Mouse (Mus musculus) spleen, adult 12 weeks (tissue): ENCODE measurements around the gene Mff.

Experiments
- DNase-seq: peaks from one replicate; pipeline ENCODE4 v3.0.0; 2022; ENCODE audit warnings: low spot score

Gene Mff

GRCm38 (mm10) chr1:82724339-82725025, at the start of gene Mff:
TSS of gene Mff (plus strand) at chr1:82724890.
- DNase-seq = peak; percentile 90

- no peak for DNase-seq
These were observed 38.4 kb upstream of the Mff start for GRCm38 (mm10) chr1:82686328-82686727.

- no peak for DNase-seq
These were observed 37.8 kb upstream of the Mff start for GRCm38 (mm10) chr1:82686866-82687265.

- no peak for DNase-seq
These were observed 36.8 kb upstream of the Mff start for GRCm38 (mm10) chr1:82687931-82688330.

- no peak for DNase-seq
These were observed 28.8 kb upstream of the Mff start for GRCm38 (mm10) chr1:82695915-82696314.

GRCm38 (mm10) chr1:82717816-82718512, 6.7 kb upstream of the Mff start:
- DNase-seq = no peak

- peak; percentile 28 for DNase-seq
These were observed 560 bp downstream of the Mff start for GRCm38 (mm10) chr1:82725026-82725874.

- no peak for DNase-seq
These were observed 1.1 kb downstream of the Mff start for GRCm38 (mm10) chr1:82725875-82726185.

- DNase-seq = no peak
These were observed 1.8 kb downstream of the Mff start for GRCm38 (mm10) chr1:82726482-82726881.

GRCm38 (mm10) chr1:82733357-82733756, 8.7 kb downstream of the Mff start:
- no peak for DNase-seq

GRCm38 (mm10) chr1:82738066-82738465, 13.4 kb downstream of the Mff start:
- DNase-seq = no peak

GRCm38 (mm10) chr1:82741539-82741938, 16.8 kb downstream of the Mff start:
- DNase-seq = no peak

- no peak for DNase-seq
These were observed 19.3 kb downstream of the Mff start for GRCm38 (mm10) chr1:82743962-82744361.

- DNase-seq = no peak
These were observed 21.7 kb downstream of the Mff start for GRCm38 (mm10) chr1:82746408-82746807.

- DNase-seq = no peak
These were observed 23.2 kb downstream of the Mff start for GRCm38 (mm10) chr1:82747714-82748452.

- DNase-seq = no peak
These were observed 34.8 kb downstream of the Mff start for GRCm38 (mm10) chr1:82759520-82759919.

- DNase-seq = no peak
These were observed 36.9 kb downstream of the Mff start for GRCm38 (mm10) chr1:82761454-82762169.

GRCm38 (mm10) chr1:82762274-82762673, 37.6 kb downstream of the Mff start:
- DNase-seq = no peak

GRCm38 (mm10) chr1:82766227-82766626, 41.5 kb downstream of the Mff start:
- no peak for DNase-seq

- no peak for DNase-seq
These were observed 42.0 kb downstream of the Mff start for GRCm38 (mm10) chr1:82766641-82767040.

- no peak for DNase-seq
These were observed 43.6 kb downstream of the Mff start, which contains the start of gene Tm4sf20 for GRCm38 (mm10) chr1:82768269-82768668. TSS of gene Tm4sf20 (minus strand) at chr1:82768461.
